Mouse (Mus musculus) heart, adult 2 months (tissue): ENCODE data around the gene Gm26620. TPM values are rescaled to one million over a fixed set of nuclear protein-coding genes. Genes with fewer than 3 reads are reported as not detected.

Experiments used
- DNase-seq, 2 experiments: peaks; one replicate each; pipeline ENCODE4 v3.0.0; 2021
- H3K27ac ChIP-seq: fragments of 200-600 bp; 2 replicates; pipeline ENCODE4 v1.8.1; 2022
- H3K27me3 ChIP-seq: fragments of 200-500 bp; 2 replicates; pipeline ENCODE4 v1.6.1; 2012; ENCODE audit warnings: mild to moderate bottlenecking, low read length, inconsistent platforms, mixed read lengths; ENCODE audit not compliant: control insufficient read depth, insufficient read depth
- H3K36me3 ChIP-seq: fragments of 200-500 bp; 2 replicates; pipeline ENCODE4 v1.6.1; 2012; ENCODE audit warnings: low read length, inconsistent platforms; ENCODE audit not compliant: control insufficient read depth, insufficient read depth
- H3K4me1 ChIP-seq: fragments of 200-500 bp; 2 replicates; pipeline ENCODE4 v1.6.1; 2011; ENCODE audit warnings: low read length; ENCODE audit not compliant: control insufficient read depth, insufficient read depth
- H3K4me3 ChIP-seq: fragments of 200-600 bp; 2 replicates; pipeline ENCODE4 v1.8.1; 2022
- H3K79me2 ChIP-seq: fragments of 200-500 bp; replicated peaks from 2 replicates; pipeline ENCODE4 v1.6.1; 2012; ENCODE audit warnings: mild to moderate bottlenecking, inconsistent platforms, low read length, moderate library complexity, mixed read lengths; ENCODE audit not compliant: control insufficient read depth, insufficient read depth
- H3K9ac ChIP-seq: fragments of 200-500 bp; 2 replicates; pipeline ENCODE4 v1.6.1; 2012; ENCODE audit warnings: low read depth, mild to moderate bottlenecking, control low read depth, inconsistent platforms, low read length, mixed read lengths
- CTCF ChIP-seq: fragments of 200-600 bp; IDR thresholded peaks from 2 replicates; pipeline ENCODE4 v1.8.1; 2022; ENCODE audit warnings: antibody characterized with exemption, mild to moderate bottlenecking, moderate library complexity
- EP300 ChIP-seq: fragments of 200-500 bp; IDR thresholded peaks from 2 replicates; pipeline ENCODE4 v1.6.1; 2011; ENCODE audit warnings: low read depth, low read length, control low read depth; ENCODE audit not compliant: insufficient read depth
- POLR2A ChIP-seq: fragments of 200-500 bp; IDR thresholded peaks from 2 replicates; pipeline ENCODE4 v1.6.1; 2011; ENCODE audit warnings: mild to moderate bottlenecking, low read depth, low read length, control low read depth; ENCODE audit not compliant: insufficient read depth
- WGBS: fragments of 180-500 bp; shearing (Covaris S2); methylation state at CpG from one replicate; pipeline ENCODE4 v1.1.7; 2018; 5-methylcytosine and 5-hydroxymethylcytosine counted together
- intact Hi-C: fragments of 180-260 bp; cut with DNase I; formaldehyde crosslinking; loops from one replicate; pipeline ENCODE4 v1.15.1; 2025
- polyA plus RNA-seq: library from polyadenylated mRNA; depleted of rRNA; stranded (reverse); fragments of >200 nt; gene quantifications from 2 replicates; pipeline ENCODE4 v1.2.3, GENCODE M21; 2012; rRNA removed
- total RNA-seq, 2 experiments: library from RNA; stranded (reverse); gene quantifications; 2 replicates each; pipeline ENCODE4 v1.2.3; 2021

Gm26620 gene
- total and polyA plus RNA-seq, 3 experiments: 0.52 to 0.61 TPM; not detected in 1

DNA sequence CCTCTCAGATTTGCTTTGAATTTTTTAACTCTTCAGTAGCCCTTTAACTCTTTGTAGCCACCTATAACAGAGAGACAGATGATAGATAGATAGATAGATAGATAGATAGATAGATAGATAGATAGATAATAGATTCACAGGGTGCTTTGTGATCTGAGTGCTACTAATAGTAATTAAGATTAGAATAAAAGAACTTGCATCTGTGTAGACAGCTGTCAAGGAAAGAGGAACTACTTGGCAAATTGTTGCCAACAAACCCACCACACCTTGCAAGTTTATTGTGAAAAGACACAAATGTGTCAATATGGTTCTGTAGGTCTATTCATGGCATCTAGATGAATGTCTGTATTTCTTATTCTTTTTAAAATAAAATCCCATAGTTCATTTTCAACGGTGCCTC is 49.1 kb downstream of the Gm26620 start:
- Histone ChIP-seq H3K36me3 (no peaks in the 10 kb centered on the region), H3K9ac (no peak overlapping the region), H3K27ac (no peak overlapping the region), H3K27me3 (no peaks in the 10 kb centered on the region), H3K4me3 (no peak overlapping the region), H3K79me2 (no peaks in the 10 kb centered on the region), H3K4me1 (no peaks in the 10 kb centered on the region)
- intact Hi-C loops: no loop called here
- 69% methylated on average over 1 of the region's 1 CpGs for WGBS
- no peak for DNase-seq
- TF ChIP-seq POLR2A (no peak), EP300 (no peak), CTCF (no peak)

DNA sequence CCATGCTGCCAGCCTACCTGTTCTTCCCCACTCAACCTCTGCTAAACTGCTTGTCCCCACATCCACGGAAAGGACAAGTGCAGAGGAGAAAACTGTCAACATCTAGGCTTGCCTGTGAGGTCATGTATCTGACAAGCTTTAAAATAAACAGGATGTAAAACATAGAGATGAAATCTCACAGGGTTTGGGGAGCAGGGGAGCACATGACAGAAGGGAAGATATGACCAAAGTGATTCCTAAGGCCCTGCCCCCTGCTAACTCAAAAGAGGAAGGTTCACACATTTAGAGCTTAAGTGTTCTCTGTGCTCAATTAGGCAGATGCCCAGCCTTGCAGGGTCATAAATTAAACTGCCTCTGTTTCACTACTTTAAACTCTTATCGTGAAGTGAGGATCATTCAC is 49.5 kb downstream of the Gm26620 start:
- Histone ChIP-seq H3K27me3 (no peaks in the 10 kb centered on the region), H3K9ac (no peak overlapping the region), H3K4me3 (no peak overlapping the region), H3K79me2 (no peaks in the 10 kb centered on the region), H3K4me1 (no peaks in the 10 kb centered on the region), H3K36me3 (no peaks in the 10 kb centered on the region), H3K27ac (no peak overlapping the region)
- WGBS: 51% methylated on average over 2 of the region's 2 CpGs
- no peak for TF ChIP-seq EP300
- TF ChIP-seq POLR2A: no peak
- intact Hi-C loops: no loop called here
- no peak for DNase-seq

Other genes with a start within 250 kb of the Gm26620 start
- 10 to 100 TPM; 11.1 to 18.0 TPM for gene Olfml2b, start 240.5 kb upstream of the Gm26620 start, total RNA-seq
- gene Olfml2b, start 240.5 kb upstream of the Gm26620 start, polyA plus RNA-seq: 15.4 and 34.0 TPM in 2 replicates
- gene Atf6, start 17.3 kb upstream of the Gm26620 start, total RNA-seq: 10 to 100 TPM; 62.6 to 82.3 TPM
- 22.0 and 44.5 TPM in 2 replicates for gene Atf6, start 17.3 kb upstream of the Gm26620 start, polyA plus RNA-seq
- 1 to 10 TPM; 6.8 to 7.0 TPM for gene Dusp12, start 475 bp downstream of the Gm26620 start, total RNA-seq
- gene Dusp12, start 475 bp downstream of the Gm26620 start, polyA plus RNA-seq: 6.7 and 10.3 TPM in 2 replicates
- gene Fcrlb, start 27.9 kb downstream of the Gm26620 start, total RNA-seq: not detected
- not detected in 2 replicates for gene Fcrlb, start 27.9 kb downstream of the Gm26620 start, polyA plus RNA-seq
- under 1 TPM; 0.39 to 0.89 TPM for gene Fcrla, start 42.5 kb downstream of the Gm26620 start, total RNA-seq
- gene Fcrla, start 42.5 kb downstream of the Gm26620 start, polyA plus RNA-seq: 1.9 and 2.2 TPM in 2 replicates
- gene Fcgr2b, start 91.5 kb downstream of the Gm26620 start, total RNA-seq: 1 to 10 TPM; 7.4 to 8.4 TPM
- 10.4 and 10.9 TPM in 2 replicates for gene Fcgr2b, start 91.5 kb downstream of the Gm26620 start, polyA plus RNA-seq
- 1 to 10 TPM in 1 of 2 experiments, under 1 TPM in 1; 0.70 to 1.2 TPM for gene Fcgr4, start 133.9 kb downstream of the Gm26620 start, total RNA-seq
- gene Fcgr4, start 133.9 kb downstream of the Gm26620 start, polyA plus RNA-seq: 0.79 and 1.4 TPM in 2 replicates
- 10 to 100 TPM; 12.1 to 12.7 TPM for gene Fcgr3, start 179.9 kb downstream of the Gm26620 start, total RNA-seq
- gene Fcgr3, start 179.9 kb downstream of the Gm26620 start, polyA plus RNA-seq: 11.5 and 12.6 TPM in 2 replicates
- under 1 TPM; 0.89 to 0.98 TPM for gene Cfap126, start 228.9 kb downstream of the Gm26620 start, total RNA-seq
- gene Cfap126, start 228.9 kb downstream of the Gm26620 start, polyA plus RNA-seq: 2.1 and 6.3 TPM in 2 replicates